Mouse (Mus musculus): ENCODE data around the gene Tmem35b. TPM values are rescaled to one million over a fixed set of nuclear protein-coding genes. Genes with fewer than 3 reads are reported as not detected.

Tmem35b gene
- polyA plus RNA-seq, 1 experiment from 2014 or later: 15.3 TPM

DNA sequence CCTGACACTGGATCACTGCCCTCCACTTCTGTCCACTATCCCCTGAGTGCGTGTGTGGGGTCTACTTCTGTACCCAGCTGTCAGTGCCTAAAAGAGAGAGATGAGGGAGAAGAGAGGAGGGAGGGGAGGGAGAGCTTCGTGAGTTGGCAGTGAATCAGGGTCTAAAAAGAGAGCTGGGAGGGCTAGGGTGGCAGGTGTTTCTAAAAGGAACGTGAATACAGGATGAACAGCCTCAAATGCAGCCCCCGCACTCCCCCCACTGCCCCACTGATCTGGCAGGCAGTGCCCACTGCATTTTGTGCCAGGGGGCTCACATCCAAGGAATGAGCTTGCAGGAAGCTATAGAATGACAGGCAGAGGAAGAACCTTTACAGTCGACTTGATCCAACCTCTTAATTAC, 47.4 kb downstream of the Tmem35b start:
- H3K9me3 ChIP-seq (replicated peaks): no peaks in the 10 kb centered on the region
- H3K27me3 ChIP-seq (ENCODE audit: low read depth, poor library complexity, severe bottlenecking): peaks cover 67% of the 10 kb centered on the region
- H3K36me3 ChIP-seq: no peaks in the 10 kb centered on the region
- H3K27ac ChIP-seq (replicated peaks): no peak overlapping the region
- 52% methylated on average over 5 of the region's 5 CpGs for WGBS
- H3K4me1 ChIP-seq: peaks cover 36% of the 10 kb centered on the region
- no peak for DNase-seq (ENCODE audit: low spot score)
- H3K4me3 ChIP-seq: no peak overlapping the region

DNA sequence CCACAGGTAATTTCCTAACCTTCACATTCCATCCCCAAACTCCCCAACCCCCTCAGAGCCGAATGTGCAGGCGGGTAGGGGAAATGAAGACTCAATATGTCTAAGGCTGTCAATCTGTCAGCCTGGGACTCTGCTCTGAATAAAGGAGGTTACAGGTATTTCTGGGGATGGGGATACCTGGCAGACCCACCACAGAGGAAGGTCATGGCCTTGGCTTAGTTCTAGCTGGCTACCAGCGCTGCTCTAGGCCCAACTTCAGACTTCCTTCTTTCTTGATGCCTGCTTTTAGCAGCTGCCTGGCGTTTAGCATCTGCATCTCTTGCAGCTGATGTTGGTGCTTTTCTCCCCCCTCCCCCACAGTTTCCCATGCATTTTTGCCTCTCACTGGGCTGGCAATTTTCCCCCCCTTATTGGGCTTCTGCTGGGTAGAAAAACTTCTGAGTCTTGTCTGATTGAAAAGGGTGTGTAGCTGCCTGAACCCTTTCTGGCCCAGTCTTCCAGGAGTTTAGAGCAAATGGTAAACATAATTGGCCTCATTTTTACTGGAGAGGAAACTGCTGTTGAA, 47.9 kb downstream of the Tmem35b start:
- Histone ChIP-seq H3K27me3 (ENCODE audit: low read depth, poor library complexity, severe bottlenecking) (peaks cover 67% of the 10 kb centered on the region), H3K9me3 (replicated peaks) (no peaks in the 10 kb centered on the region), H3K36me3 (no peaks in the 10 kb centered on the region), H3K27ac (replicated peaks) (no peak overlapping the region), H3K4me1 (peaks cover 36% of the 10 kb centered on the region), H3K4me3 (no peak overlapping the region)
- no peak for DNase-seq (ENCODE audit: low spot score)
- 42% methylated on average over 4 of the region's 4 CpGs for WGBS

DNA sequence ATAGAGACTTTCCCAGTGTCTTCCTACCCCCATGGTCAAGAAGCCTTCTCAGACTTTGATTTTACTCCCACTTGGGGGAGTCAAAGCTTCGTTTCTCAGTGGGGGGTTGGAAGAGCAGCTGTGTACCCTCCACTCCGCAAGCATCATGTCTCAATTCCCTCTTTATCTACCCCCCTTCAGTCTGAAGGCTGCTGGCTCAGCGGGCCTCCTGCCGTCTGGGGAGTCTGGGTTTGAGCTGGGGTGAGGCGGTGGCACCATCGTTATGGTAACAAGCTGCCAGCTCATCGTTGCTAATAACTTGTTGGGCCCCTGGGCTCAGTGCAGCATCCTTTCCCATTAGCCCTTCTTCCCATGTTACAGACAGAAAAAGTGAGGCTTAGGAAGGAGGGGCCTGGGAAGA, 48.6 kb downstream of the Tmem35b start:
- Histone ChIP-seq H3K9me3 (replicated peaks) (no peaks in the 10 kb centered on the region), H3K4me3 (no peak overlapping the region), H3K36me3 (no peaks in the 10 kb centered on the region), H3K27me3 (ENCODE audit: low read depth, poor library complexity, severe bottlenecking) (peaks cover 61% of the 10 kb centered on the region), H3K27ac (replicated peaks) (no peak overlapping the region), H3K4me1 (peaks cover 36% of the 10 kb centered on the region)
- WGBS: 25% methylated on average over 7 of the region's 7 CpGs
- DNase-seq (ENCODE audit: low spot score): no peak

DNA sequence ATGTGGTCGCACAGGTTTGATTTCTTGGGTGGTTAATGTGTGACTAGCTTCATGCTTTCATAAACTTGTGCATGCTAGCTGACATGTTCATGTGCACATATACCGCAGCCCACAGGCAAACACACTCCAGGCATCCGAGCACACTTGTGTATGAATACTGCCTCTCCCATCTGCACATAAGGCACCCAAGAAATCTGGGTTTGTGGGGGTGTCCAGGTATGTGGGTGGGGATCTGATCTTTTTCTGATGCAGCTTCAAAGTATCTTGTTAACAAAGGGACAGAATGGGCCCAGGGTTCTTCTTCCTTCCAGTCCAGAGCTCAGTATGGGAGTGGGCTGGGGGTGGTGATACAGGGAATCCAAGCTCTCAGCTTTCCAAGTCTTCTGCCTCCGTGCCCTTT, 49.1 kb downstream of the Tmem35b start:
- H3K27me3 ChIP-seq (ENCODE audit: low read depth, poor library complexity, severe bottlenecking): peaks cover 59% of the 10 kb centered on the region
- peaks cover 36% of the 10 kb centered on the region for H3K4me1 ChIP-seq
- WGBS: 66% methylated on average over 4 of the region's 4 CpGs

DNA sequence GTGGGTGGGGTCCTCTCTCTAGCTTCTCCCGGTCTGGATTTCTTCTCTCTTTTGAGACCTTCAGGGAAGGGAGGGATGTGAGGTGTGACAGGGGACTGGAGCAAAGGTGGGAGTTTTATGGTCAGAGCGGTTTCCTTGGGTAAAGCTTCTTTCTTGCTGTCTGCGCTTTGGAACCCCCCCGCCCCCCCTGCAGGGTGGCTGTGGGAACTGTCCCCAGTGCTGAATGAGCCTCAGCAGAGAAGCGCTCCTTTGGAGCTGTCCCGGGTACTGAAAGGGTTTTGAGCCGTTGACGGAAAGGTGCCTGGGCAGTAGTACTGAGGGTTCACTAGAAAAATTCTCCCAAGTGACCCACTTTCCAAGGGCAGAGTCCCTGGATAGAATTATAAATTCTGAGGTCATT, 50.0 kb downstream of the Tmem35b start:
- H3K9me3 ChIP-seq (replicated peaks): no peaks in the 10 kb centered on the region
- 4% methylated on average over 8 of the region's 8 CpGs for WGBS
- H3K36me3 ChIP-seq: no peaks in the 10 kb centered on the region
- peaks cover 27% of the 10 kb centered on the region for H3K4me1 ChIP-seq
- H3K27me3 ChIP-seq (ENCODE audit: low read depth, poor library complexity, severe bottlenecking): peaks cover 57% of the 10 kb centered on the region
- peak; percentile 54 for DNase-seq (ENCODE audit: low spot score)
- no peak overlapping the region for H3K4me3 ChIP-seq
- H3K27ac ChIP-seq (replicated peaks): no peak overlapping the region

More for the DNA sequence above, 49.1 kb downstream of the Tmem35b start:
- Histone ChIP-seq H3K9me3 (replicated peaks) (no peaks in the 10 kb centered on the region), H3K4me3 (no peak overlapping the region), H3K36me3 (no peaks in the 10 kb centered on the region), H3K27ac (replicated peaks) (no peak overlapping the region)
- no peak for DNase-seq (ENCODE audit: low spot score)

DNA sequence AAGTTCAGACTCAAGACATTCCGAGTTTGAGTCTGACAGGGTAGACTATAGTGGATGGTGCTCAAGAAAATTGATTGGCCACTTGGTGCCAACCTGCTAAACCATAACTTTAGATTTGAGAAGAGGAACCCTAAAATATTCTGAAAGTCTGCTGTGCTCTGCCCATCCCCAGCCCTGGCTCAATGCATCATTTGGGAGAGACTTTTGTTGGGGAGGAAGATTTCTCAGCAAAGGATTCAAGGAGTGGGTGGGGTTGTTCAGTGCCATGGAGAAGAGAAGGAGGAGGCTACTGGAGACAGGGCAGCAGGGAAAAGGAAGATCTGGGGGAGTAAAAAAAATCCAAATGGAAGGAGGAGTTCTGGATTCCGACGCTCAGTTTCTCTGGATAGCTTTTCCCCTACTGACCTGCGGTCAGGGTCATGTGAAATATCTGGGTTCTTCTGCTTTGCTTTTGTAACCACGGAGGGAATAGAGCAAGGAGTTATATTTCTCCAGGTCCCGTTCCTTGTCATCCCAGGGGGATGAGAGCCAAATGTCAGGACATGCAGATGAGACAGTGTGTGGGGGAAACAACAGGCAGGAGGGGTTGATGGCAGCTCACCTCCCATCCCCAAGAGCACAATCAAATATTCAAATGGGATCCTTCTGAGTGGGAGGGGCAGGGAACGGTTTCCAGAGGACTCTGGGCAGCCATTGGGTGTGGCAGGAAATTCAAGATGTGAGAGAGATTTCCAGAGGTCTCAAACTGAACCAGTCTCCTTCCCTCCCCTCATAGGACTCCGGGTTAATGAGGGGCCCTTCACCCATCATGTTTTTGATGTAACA, 50.8 kb downstream of the Tmem35b start:
- H3K27me3 ChIP-seq (ENCODE audit: low read depth, poor library complexity, severe bottlenecking): peaks cover 60% of the 10 kb centered on the region
- H3K4me1 ChIP-seq: peaks cover 26% of the 10 kb centered on the region
- no peaks in the 10 kb centered on the region for H3K36me3 ChIP-seq
- no peak overlapping the region for H3K4me3 ChIP-seq
- 68% methylated on average over 8 of the region's 8 CpGs for WGBS
- no peaks in the 10 kb centered on the region for H3K9me3 ChIP-seq (replicated peaks)
- DNase-seq (ENCODE audit: low spot score): no peak
- H3K27ac ChIP-seq (replicated peaks): no peak overlapping the region

DNA sequence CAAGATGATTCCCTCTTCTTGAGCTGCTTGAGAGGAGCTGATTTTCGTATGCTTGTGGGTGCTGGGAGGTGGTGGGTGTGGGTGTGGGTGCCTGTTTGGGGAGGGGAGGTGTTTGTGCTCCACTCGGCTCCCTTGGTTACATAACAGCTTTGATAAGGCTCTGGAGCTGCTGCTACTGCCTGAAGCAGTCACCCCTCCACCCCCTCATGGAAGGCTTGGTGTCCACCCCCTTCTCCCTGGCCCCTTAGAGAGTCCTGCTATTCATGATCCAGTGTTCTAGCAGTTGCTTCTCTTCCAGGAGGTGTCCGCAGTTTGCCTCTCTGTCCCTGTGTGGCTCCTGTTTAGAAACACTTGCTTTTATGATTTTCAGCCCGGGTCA, 51.4 kb downstream of the Tmem35b start:
- H3K27me3 ChIP-seq (ENCODE audit: low read depth, poor library complexity, severe bottlenecking): peaks cover 60% of the 10 kb centered on the region
- 66% methylated on average over 4 of the region's 4 CpGs for WGBS
- no peak overlapping the region for H3K27ac ChIP-seq (replicated peaks)
- H3K36me3 ChIP-seq: no peaks in the 10 kb centered on the region
- H3K4me3 ChIP-seq: no peak overlapping the region
- DNase-seq (ENCODE audit: low spot score): no peak
- peaks cover 26% of the 10 kb centered on the region for H3K4me1 ChIP-seq
- H3K9me3 ChIP-seq (replicated peaks): no peaks in the 10 kb centered on the region

DNA sequence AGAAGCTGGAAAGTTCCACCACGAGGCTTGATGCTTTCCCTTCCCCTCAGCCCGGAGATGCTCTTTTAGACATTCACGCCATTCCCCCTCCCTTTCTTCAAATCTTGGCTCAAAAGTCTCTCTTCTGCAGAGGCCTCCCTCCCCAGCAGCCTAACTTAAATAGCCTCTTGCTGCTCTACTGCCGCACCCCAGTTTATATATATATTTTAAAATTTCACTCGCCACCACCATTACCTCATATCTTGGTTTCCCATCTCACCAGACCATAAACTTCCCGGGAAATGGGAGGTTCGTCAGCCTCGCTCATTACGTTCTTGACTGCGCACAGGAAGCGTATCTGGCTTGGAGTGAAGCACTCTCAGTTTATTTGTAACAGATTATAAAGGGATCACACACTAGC, 54.5 kb downstream of the Tmem35b start:
- DNase-seq (ENCODE audit: low spot score): no peak
- H3K36me3 ChIP-seq: no peaks in the 10 kb centered on the region
- no peak overlapping the region for H3K4me3 ChIP-seq
- peaks cover 21% of the 10 kb centered on the region for H3K4me1 ChIP-seq
- H3K27ac ChIP-seq (replicated peaks): no peak overlapping the region
- H3K9me3 ChIP-seq (replicated peaks): no peaks in the 10 kb centered on the region; the same call in 1 of the 2 replicates
- H3K27me3 ChIP-seq (ENCODE audit: low read depth, poor library complexity, severe bottlenecking): peaks cover 36% of the 10 kb centered on the region
- 83% methylated on average over 11 of the region's 11 CpGs for WGBS

DNA sequence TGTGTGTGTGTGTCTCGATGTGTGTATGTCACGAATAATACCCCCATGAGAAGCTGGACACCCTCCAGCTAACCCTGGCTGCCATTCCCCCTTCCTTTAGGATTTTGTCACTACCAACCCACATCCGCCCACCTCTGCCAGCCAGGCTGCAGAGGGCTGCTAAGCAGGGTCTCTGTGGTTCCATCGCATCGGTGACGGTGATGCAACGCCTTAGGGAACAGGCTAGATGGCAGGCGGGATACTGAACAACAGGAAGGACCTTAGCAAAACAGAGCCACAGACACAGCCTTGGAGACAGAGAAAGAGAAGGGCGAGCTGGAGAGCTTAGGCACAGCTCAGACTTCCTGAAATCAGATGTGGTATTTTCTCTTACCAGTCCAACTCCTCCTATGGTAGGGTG, 55.2 kb downstream of the Tmem35b start:
- WGBS: 51% methylated on average over 9 of the region's 9 CpGs
- DNase-seq (ENCODE audit: low spot score): no peak
- H3K36me3 ChIP-seq: no peaks in the 10 kb centered on the region

More for the DNA sequence above, 55.2 kb downstream of the Tmem35b start:
- Histone ChIP-seq H3K9me3 (replicated peaks) (no peaks in the 10 kb centered on the region; the same call in 1 of the 2 replicates), H3K4me1 (peaks cover 15% of the 10 kb centered on the region), H3K27me3 (ENCODE audit: low read depth, poor library complexity, severe bottlenecking) (peaks cover 29% of the 10 kb centered on the region; the same call in 1 of the 2 replicates), H3K4me3 (no peak overlapping the region), H3K27ac (replicated peaks) (no peak overlapping the region)

Other genes with a start within 250 kb of the Tmem35b start
- 25.1 and 27.2 TPM in 2 replicates for gene Zmym4, start 155.6 kb upstream of the Tmem35b start, polyA plus RNA-seq (2016; fragmentation: Nextera tagmentation; extraction: Ambion mirVana)
- gene Sfpq, start 102.4 kb upstream of the Tmem35b start, polyA plus RNA-seq (2016; fragmentation: Nextera tagmentation; extraction: Ambion mirVana): 108 and 110 TPM in 2 replicates
- gene Zmym1, start 62.5 kb upstream of the Tmem35b start, polyA plus RNA-seq (2016; fragmentation: Nextera tagmentation; extraction: Ambion mirVana): 34.7 and 38.5 TPM in 2 replicates
- gene Zmym6, start 46.3 kb upstream of the Tmem35b start, polyA plus RNA-seq (2016; fragmentation: Nextera tagmentation; extraction: Ambion mirVana): 19.0 and 22.7 TPM in 2 replicates
- gene Dlgap3, start 45.5 kb downstream of the Tmem35b start, polyA plus RNA-seq (2016; fragmentation: Nextera tagmentation; extraction: Ambion mirVana): 1.9 and 2.8 TPM in 2 replicates
- 69.3 and 75.2 TPM in 2 replicates for gene Smim12, start 120.1 kb downstream of the Tmem35b start, polyA plus RNA-seq (2016; fragmentation: Nextera tagmentation; extraction: Ambion mirVana)
- 17.1 and 20.6 TPM in 2 replicates for gene Gja4, start 190.3 kb downstream of the Tmem35b start, polyA plus RNA-seq (2016; fragmentation: Nextera tagmentation; extraction: Ambion mirVana)
- 1.4 and 3.1 TPM in 2 replicates for gene Gjb3, start 207.2 kb downstream of the Tmem35b start, polyA plus RNA-seq (2016; fragmentation: Nextera tagmentation; extraction: Ambion mirVana)
- gene Gjb4, start 230.4 kb downstream of the Tmem35b start, polyA plus RNA-seq (2016; fragmentation: Nextera tagmentation; extraction: Ambion mirVana): 0.10 TPM in 1 of 2 replicates, not detected in the other
- gene Gjb5, start 234.5 kb downstream of the Tmem35b start, polyA plus RNA-seq (2016; fragmentation: Nextera tagmentation; extraction: Ambion mirVana): 0.27 and 0.98 TPM in 2 replicates